Mouse (Mus musculus) thymus, adult 2 months (tissue): ENCODE data around the gene Kifc3. TPM values are rescaled to one million over a fixed set of nuclear protein-coding genes. Genes with fewer than 3 reads are reported as not detected.

Experiments
- DNase-seq: peaks from one replicate; pipeline ENCODE4 v3.0.0; 2021
- H3K27ac ChIP-seq: fragments of 200-500 bp; 2 replicates; pipeline ENCODE4 v1.5.1; 2012; ENCODE audit warnings: low read length, control low read depth; ENCODE audit not compliant: control insufficient read depth, insufficient read depth
- H3K27me3 ChIP-seq: fragments of 200-500 bp; 2 replicates; pipeline ENCODE4 v1.6.1; 2012; ENCODE audit warnings: mild to moderate bottlenecking, low read length, moderate library complexity, mixed read lengths; ENCODE audit not compliant: control insufficient read depth, insufficient read depth
- H3K36me3 ChIP-seq: fragments of 200-500 bp; 2 replicates; pipeline ENCODE4 v1.6.1; 2012; ENCODE audit warnings: mild to moderate bottlenecking, low read length, moderate library complexity; ENCODE audit not compliant: control insufficient read depth, insufficient read depth
- H3K4me1 ChIP-seq: fragments of 200-500 bp; replicated peaks from 2 replicates; pipeline ENCODE4 v1.6.1; 2012; ENCODE audit warnings: low read length; ENCODE audit not compliant: control insufficient read depth, insufficient read depth
- H3K4me3 ChIP-seq: fragments of 200-500 bp; 2 replicates; pipeline ENCODE4 v1.5.1; 2012; ENCODE audit warnings: mild to moderate bottlenecking, low read length, control low read depth, moderate library complexity; ENCODE audit not compliant: control insufficient read depth, insufficient read depth
- CTCF ChIP-seq: fragments of 200-500 bp; IDR thresholded peaks from 2 replicates; pipeline ENCODE4 v1.5.1; 2012; ENCODE audit warnings: mild to moderate bottlenecking, control low read depth, low read length, moderate library complexity, borderline replicate concordance; ENCODE audit not compliant: control insufficient read depth, poor library complexity, insufficient read depth; ENCODE audit errors: extremely low read depth
- POLR2A ChIP-seq: fragments of 200-500 bp; IDR thresholded peaks from 2 replicates; pipeline ENCODE4 v1.6.1; 2012; ENCODE audit warnings: mild to moderate bottlenecking, low read length, control low read depth, moderate library complexity; ENCODE audit not compliant: control insufficient read depth, poor library complexity, insufficient read depth; ENCODE audit errors: extremely low read depth
- WGBS: fragments of 180-500 bp; shearing (Covaris S2); methylation state at CpG from one replicate; pipeline ENCODE4 v1.1.7; 2018; 5-methylcytosine and 5-hydroxymethylcytosine counted together
- polyA plus RNA-seq: library from polyadenylated mRNA; depleted of rRNA; stranded (reverse); fragments of >200 nt; gene quantifications from 2 replicates; pipeline ENCODE4 v1.2.3, GENCODE M21; 2012

The Kifc3 gene
- polyA plus RNA-seq, 1 experiment = 19.1 TPM

DNA sequence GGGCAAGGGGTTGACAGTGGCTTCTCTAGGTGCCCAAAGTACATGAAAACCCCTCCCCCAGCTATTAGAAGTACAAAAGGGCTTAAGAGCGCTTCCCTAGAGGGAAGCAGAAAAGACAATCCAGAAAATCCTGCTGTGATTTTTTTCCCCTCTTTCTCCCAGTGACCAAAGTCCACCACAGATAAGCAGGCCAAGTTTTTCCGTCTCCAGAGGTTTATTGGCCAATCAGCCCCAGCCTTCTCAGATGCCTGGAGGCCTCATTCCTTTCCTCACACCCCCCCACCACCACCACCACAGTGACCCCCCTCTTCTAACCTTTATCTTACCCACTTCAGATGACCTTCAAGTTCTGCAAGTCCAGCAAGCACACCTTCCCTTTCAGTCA is 58.0 kb downstream of the Kifc3 start:
- TF ChIP-seq CTCF = no peak
- no peak for TF ChIP-seq POLR2A
- no peak for DNase-seq
- H3K4me1 ChIP-seq = peaks cover 14% of the 10 kb centered on the region
- H3K27ac ChIP-seq = no peak overlapping the region
- no peaks in the 10 kb centered on the region for H3K36me3 ChIP-seq
- WGBS = 97% methylated on average over 2 of the region's 2 CpGs
- no peaks in the 10 kb centered on the region for H3K27me3 ChIP-seq
- H3K4me3 ChIP-seq = no peak overlapping the region

DNA sequence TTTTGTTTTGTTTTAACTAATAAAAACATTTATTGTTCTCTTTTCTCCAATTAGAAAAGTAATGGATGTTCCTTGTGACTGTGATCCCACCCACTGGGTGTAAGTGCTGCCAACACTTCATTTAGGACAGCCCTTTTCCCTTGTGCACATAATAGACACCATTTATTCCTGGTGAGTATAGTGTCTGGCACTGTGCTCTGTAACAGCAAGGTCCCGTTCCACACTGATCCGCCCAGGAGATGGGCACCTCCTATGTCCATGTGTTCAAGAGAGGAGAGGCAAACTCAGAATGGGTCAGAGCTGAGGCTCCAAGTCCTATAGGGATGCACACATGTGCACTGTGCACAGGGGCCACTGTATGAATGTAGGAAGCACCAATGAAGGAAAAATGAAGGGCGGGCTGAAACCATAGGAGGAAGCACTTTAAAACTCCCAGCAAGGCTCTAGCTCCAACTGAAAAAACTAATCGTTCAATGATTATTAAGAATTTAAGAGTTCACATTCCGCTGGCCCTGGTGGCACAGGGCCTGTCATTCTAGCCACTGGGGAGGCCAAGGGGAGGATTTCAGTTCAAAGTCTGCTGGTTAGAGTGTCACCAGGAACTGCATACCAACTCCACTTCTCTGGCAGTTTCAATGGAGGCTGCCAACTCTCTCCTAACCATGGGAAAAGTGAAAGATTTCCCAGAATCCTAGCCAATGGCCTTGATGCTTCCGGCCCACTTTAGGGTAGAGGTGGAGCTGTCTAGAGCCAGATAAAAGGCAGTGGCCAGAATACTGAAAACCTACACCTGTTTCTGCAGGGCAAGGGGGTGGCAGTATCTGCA is 58.6 kb downstream of the Kifc3 start:
- no peak for TF ChIP-seq POLR2A
- TF ChIP-seq CTCF = no peak
- no peak overlapping the region for H3K4me3 ChIP-seq
- no peaks in the 10 kb centered on the region for H3K27me3 ChIP-seq
- H3K4me1 ChIP-seq = peaks cover 14% of the 10 kb centered on the region
- H3K36me3 ChIP-seq = no peaks in the 10 kb centered on the region
- H3K27ac ChIP-seq = no peak overlapping the region
- DNase-seq = no peak
- 93% methylated on average over 6 of the region's 6 CpGs for WGBS

DNA sequence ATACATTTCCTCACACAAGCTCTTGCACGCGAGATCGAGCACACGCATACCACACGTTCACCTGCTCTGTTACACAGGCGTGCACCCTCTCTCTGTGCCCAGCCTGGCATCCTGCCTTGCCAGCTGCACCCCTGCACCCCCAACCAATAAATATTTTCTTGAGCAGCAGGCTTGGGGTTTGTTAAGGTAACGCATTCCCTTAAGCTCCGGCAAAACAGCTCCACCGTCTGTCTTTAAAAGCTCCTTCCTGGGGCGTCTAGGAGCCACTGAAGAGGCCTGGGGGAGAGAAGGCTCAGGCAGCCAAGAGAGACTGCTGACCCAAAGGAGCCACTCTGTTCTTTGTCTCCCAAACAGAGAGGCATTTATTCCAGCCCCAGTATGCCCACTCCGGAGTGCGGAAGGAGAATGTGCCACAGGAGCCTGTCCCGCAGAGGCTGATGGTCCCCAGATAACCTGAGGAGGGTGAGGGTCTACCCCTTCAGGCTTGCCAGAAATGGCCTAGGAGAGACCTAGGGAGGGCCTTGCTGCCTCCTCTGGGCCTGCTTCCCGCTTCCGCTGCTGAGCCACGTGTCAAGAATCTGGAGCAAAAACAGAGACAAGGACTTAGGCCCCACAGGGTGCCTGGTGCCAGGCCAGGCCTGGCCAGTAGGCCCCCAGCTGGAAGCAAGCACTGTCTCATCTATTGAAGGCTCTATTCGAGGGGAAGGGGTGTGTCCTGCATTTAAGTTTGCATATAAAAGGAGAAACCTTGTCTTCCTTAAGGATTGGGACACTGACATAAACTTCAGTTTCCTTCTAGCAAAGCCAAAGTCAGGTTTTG is 59.4 kb downstream of the Kifc3 start:
- peak; percentile 15 for DNase-seq
- Histone ChIP-seq H3K36me3 (no peaks in the 10 kb centered on the region), H3K4me3 (peak overlapping the region; percentile 52)

DNA sequence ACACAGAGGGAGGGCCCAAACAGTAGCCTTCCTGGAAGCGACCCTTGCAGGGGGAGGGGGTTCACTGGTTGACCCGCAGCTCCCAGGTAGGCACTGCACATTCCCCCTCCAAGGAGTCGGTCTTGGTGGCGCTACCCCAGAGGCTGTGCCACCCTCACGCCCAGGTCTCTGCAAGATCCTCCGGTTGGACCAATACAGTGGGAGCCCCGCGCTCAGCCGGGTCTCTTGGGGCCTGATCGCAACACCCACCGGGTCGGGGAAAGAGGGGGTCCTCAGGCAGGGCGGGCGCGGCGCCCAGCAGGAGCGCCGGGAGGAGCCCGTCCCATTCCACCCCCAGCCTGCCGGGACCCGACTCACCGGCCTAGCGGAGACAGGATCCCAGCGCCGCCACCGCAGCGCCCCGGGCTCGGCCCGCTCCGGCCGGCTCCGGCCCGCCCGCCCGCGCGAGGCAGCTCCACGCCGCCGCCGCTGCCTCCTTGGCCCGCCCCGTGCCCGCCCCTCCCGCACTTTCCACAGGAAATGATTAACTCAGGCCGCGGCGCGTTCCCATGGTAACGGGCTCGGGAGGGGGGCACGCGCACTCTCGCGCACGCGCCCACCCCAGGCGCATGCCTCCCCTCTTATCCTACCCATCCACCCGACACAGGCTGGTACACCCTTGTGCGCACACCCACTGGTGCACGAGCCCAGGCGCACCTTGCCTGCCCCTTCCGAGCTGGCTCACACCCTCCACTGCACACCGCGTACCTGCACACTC is 60.4 kb downstream of the Kifc3 start:
- peak; percentile 80 for DNase-seq
- no peaks in the 10 kb centered on the region for H3K36me3 ChIP-seq
- no peak overlapping the region for H3K27ac ChIP-seq
- H3K4me3 ChIP-seq = peak overlapping the region; percentile 52
- H3K4me1 ChIP-seq = peaks cover 14% of the 10 kb centered on the region
- no peak for TF ChIP-seq POLR2A
- TF ChIP-seq CTCF = no peak
- no peaks in the 10 kb centered on the region for H3K27me3 ChIP-seq
- WGBS = 2% methylated on average over 66 of the region's 66 CpGs

More for the DNA sequence above, 59.4 kb downstream of the Kifc3 start:
- 51% methylated on average over 17 of the region's 17 CpGs for WGBS
- H3K27ac ChIP-seq = no peak overlapping the region
- peaks cover 14% of the 10 kb centered on the region for H3K4me1 ChIP-seq
- TF ChIP-seq POLR2A (no peak), CTCF (no peak)
- H3K27me3 ChIP-seq = no peaks in the 10 kb centered on the region

DNA sequence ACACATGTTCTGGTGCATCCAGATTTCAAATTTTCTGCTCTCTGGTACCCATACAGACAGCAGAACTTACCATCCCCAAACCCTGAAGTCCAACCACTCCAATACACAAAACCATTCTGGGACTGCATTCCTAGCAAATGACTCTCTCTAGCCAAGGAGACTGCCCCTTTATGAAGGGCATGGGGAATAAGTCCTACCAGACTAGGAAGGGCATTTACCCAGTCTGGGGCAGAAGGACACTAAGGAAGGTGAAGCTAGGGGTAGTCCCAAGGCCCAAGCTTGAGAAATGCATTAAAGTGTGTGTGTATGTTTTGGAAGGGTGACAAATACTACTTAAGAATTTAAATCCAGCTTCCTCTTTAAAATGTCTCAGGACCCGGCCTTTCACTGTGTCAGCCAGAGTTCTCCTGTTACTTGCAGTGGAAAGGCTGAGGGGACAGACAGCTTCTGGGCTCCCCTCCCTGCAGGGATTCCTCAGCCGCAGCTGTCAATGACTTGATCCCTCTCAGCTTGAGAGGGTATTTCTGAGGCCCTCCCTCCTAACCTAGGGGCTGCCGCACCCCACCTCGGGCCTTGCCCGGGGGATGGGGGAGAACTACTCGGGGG is 61.0 kb downstream of the Kifc3 start:
- Histone ChIP-seq H3K27ac (no peak overlapping the region), H3K4me3 (peak overlapping the region; percentile 52), H3K36me3 (no peaks in the 10 kb centered on the region), H3K27me3 (no peaks in the 10 kb centered on the region), H3K4me1 (peaks cover 14% of the 10 kb centered on the region)
- no peak for DNase-seq
- no peak for TF ChIP-seq CTCF
- WGBS = 8% methylated on average over 6 of the region's 6 CpGs

DNA sequence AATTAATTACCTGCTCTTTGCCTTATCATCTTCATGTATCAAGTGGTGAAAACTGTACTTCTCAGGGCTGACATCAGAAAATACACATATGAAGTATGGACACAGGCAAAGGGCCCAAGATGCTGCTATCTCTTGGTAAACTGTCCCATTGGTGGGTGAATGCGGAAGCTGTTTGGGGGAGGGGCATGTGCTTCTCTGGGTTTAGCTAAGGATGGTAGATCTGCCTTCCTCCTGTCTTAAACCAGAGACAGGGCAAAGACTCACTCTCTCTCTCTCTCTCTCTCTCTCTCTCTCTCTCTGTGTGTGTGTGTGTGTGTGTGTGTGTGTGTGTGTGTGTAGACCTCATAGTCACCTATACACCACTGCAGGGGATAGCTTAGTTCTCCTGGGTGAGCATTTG is 61.6 kb downstream of the Kifc3 start:
- Histone ChIP-seq H3K4me3 (no peak overlapping the region), H3K36me3 (no peaks in the 10 kb centered on the region), H3K27me3 (no peaks in the 10 kb centered on the region), H3K4me1 (peaks cover 14% of the 10 kb centered on the region), H3K27ac (no peak overlapping the region)
- no peak for TF ChIP-seq POLR2A
- TF ChIP-seq CTCF = no peak
- WGBS = 68% methylated on average over 1 of the region's 1 CpGs
- no peak for DNase-seq
